Mouse (Mus musculus): ENCODE data around the gene Taf4. TPM values are rescaled to one million over a fixed set of nuclear protein-coding genes. Genes with fewer than 3 reads are reported as not detected.
A peak's percentile ranks its signal among the peaks of the same experiment; 100 is the strongest.

Taf4 gene
- polyA plus RNA-seq, 1 experiment from 2014 or later: 4.5 TPM

GRCm38 (mm10) chr2:179961420-179961819, 15.0 kb downstream of the Taf4 start:
- Histone ChIP-seq H3K9me3 (no peaks in the 10 kb centered on the region), H3K4me1 (replicated peaks) (peaks cover 46% of the 10 kb centered on the region), H3K27ac (no peak overlapping the region), H3K36me3 (no peaks in the 10 kb centered on the region), H3K4me3 (replicated peaks) (no peak overlapping the region), H3K9ac (replicated peaks) (no peak overlapping the region), H3K4me2 (replicated peaks) (no peak overlapping the region), H3K27me3 (no peaks in the 10 kb centered on the region)
- ATAC-seq: no peak
- WGBS: 86% methylated on average over 4 of the region's 4 CpGs

- Histone ChIP-seq H3K36me3 (no peaks in the 10 kb centered on the region), H3K4me2 (replicated peaks) (no peak overlapping the region), H3K27ac (no peak overlapping the region), H3K9me3 (no peaks in the 10 kb centered on the region), H3K4me3 (replicated peaks) (no peak overlapping the region), H3K27me3 (no peaks in the 10 kb centered on the region), H3K4me1 (replicated peaks) (peaks cover 41% of the 10 kb centered on the region), H3K9ac (replicated peaks) (0 out of 2 replicates have a peak overlapping the region, but pooled peaks have one; percentile 10)
- no peak for ATAC-seq
- WGBS: 92% methylated on average over 6 of the region's 6 CpGs
Observed at GRCm38 (mm10) chr2:179960327-179960726, 16.1 kb downstream of the Taf4 start.

GRCm38 (mm10) chr2:179959391-179959790, 17.1 kb downstream of the Taf4 start:
- no peak overlapping the region for H3K4me3 ChIP-seq (replicated peaks)
- WGBS: 44% methylated on average over 3 of the region's 3 CpGs
- H3K4me2 ChIP-seq (replicated peaks): no peak overlapping the region
- ATAC-seq: no peak
- H3K9ac ChIP-seq (replicated peaks): no peak overlapping the region
- no peaks in the 10 kb centered on the region for H3K27me3 ChIP-seq
- H3K9me3 ChIP-seq: no peaks in the 10 kb centered on the region
- no peak overlapping the region for H3K27ac ChIP-seq
- H3K36me3 ChIP-seq: no peaks in the 10 kb centered on the region
- H3K4me1 ChIP-seq (replicated peaks): peaks cover 41% of the 10 kb centered on the region

- 58% methylated on average over 14 of the region's 14 CpGs for WGBS
- Histone ChIP-seq H3K9ac (replicated peaks) (no peak overlapping the region), H3K27me3 (no peaks in the 10 kb centered on the region), H3K4me2 (replicated peaks) (no peak overlapping the region), H3K9me3 (no peaks in the 10 kb centered on the region), H3K4me1 (replicated peaks) (peaks cover 32% of the 10 kb centered on the region), H3K36me3 (no peaks in the 10 kb centered on the region), H3K27ac (no peak overlapping the region), H3K4me3 (replicated peaks) (no peak overlapping the region)
- no peak for ATAC-seq
Observed at GRCm38 (mm10) chr2:179951542-179952524, 24.6 kb downstream of the Taf4 start.

- Histone ChIP-seq H3K4me3 (replicated peaks) (no peak overlapping the region), H3K9ac (replicated peaks) (no peak overlapping the region), H3K27ac (no peak overlapping the region), H3K4me1 (replicated peaks) (peaks cover 57% of the 10 kb centered on the region), H3K4me2 (replicated peaks) (no peak overlapping the region), H3K36me3 (no peaks in the 10 kb centered on the region), H3K9me3 (no peaks in the 10 kb centered on the region), H3K27me3 (no peaks in the 10 kb centered on the region)
- WGBS: 90% methylated on average over 5 of the region's 5 CpGs
- ATAC-seq: no peak
Observed at GRCm38 (mm10) chr2:179948820-179949219, 27.6 kb downstream of the Taf4 start.

GRCm38 (mm10) chr2:179947607-179948006, 28.8 kb downstream of the Taf4 start:
- Histone ChIP-seq H3K9ac (replicated peaks) (0 out of 2 replicates have a peak overlapping the region, but pooled peaks have one; percentile 21), H3K36me3 (no peaks in the 10 kb centered on the region), H3K9me3 (no peaks in the 10 kb centered on the region), H3K4me2 (replicated peaks) (no peak overlapping the region), H3K27me3 (no peaks in the 10 kb centered on the region), H3K27ac (no peak overlapping the region), H3K4me1 (replicated peaks) (peaks cover 63% of the 10 kb centered on the region), H3K4me3 (replicated peaks) (no peak overlapping the region)
- WGBS: 67% methylated on average over 5 of the region's 5 CpGs
- no peak for ATAC-seq

GRCm38 (mm10) chr2:179946496-179946895, 29.9 kb downstream of the Taf4 start:
- WGBS: 83% methylated on average over 6 of the region's 6 CpGs
- Histone ChIP-seq H3K4me3 (replicated peaks) (no peak overlapping the region), H3K9me3 (no peaks in the 10 kb centered on the region), H3K36me3 (no peaks in the 10 kb centered on the region), H3K27me3 (no peaks in the 10 kb centered on the region), H3K9ac (replicated peaks) (no peak overlapping the region), H3K4me2 (replicated peaks) (no peak overlapping the region), H3K27ac (no peak overlapping the region), H3K4me1 (replicated peaks) (peaks cover 54% of the 10 kb centered on the region)
- no peak for ATAC-seq

- Histone ChIP-seq H3K4me2 (replicated peaks) (no peak overlapping the region), H3K27me3 (no peaks in the 10 kb centered on the region), H3K4me3 (replicated peaks) (no peak overlapping the region), H3K36me3 (no peaks in the 10 kb centered on the region), H3K27ac (peak overlapping the region; percentile 32; the same call in 1 of the 2 replicates), H3K9me3 (no peaks in the 10 kb centered on the region), H3K9ac (replicated peaks) (no peak overlapping the region), H3K4me1 (replicated peaks) (peaks cover 51% of the 10 kb centered on the region)
- WGBS: 34% methylated on average over 4 of the region's 4 CpGs
- 0 out of 2 replicates have a peak, but pooled peaks have one; percentile 15 for ATAC-seq
Observed at GRCm38 (mm10) chr2:179945051-179945450, 31.4 kb downstream of the Taf4 start.

- Histone ChIP-seq H3K9me3 (no peaks in the 10 kb centered on the region), H3K4me1 (replicated peaks) (peaks cover 35% of the 10 kb centered on the region), H3K36me3 (no peaks in the 10 kb centered on the region), H3K27ac (no peak overlapping the region), H3K4me2 (replicated peaks) (no peak overlapping the region), H3K4me3 (replicated peaks) (no peak overlapping the region), H3K27me3 (no peaks in the 10 kb centered on the region), H3K9ac (replicated peaks) (no peak overlapping the region)
- WGBS: 96% methylated on average over 1 of the region's 1 CpGs
- no peak for ATAC-seq
Observed at GRCm38 (mm10) chr2:179941696-179942095, 34.8 kb downstream of the Taf4 start.

- no peak overlapping the region for H3K27ac ChIP-seq
- 87% methylated on average over 4 of the region's 4 CpGs for WGBS
- no peak overlapping the region for H3K9ac ChIP-seq (replicated peaks)
- H3K4me2 ChIP-seq (replicated peaks): no peak overlapping the region
- peaks cover 33% of the 10 kb centered on the region for H3K36me3 ChIP-seq
- no peak for ATAC-seq
- no peaks in the 10 kb centered on the region for H3K9me3 ChIP-seq
- H3K27me3 ChIP-seq: no peaks in the 10 kb centered on the region
- H3K4me3 ChIP-seq (replicated peaks): no peak overlapping the region
- 0 out of 2 replicates have a peak, but pooled peaks cover 3% of the 10 kb centered on the region for H3K4me1 ChIP-seq (replicated peaks)
Observed at GRCm38 (mm10) chr2:179937091-179937490, 39.4 kb downstream of the Taf4 start.

GRCm38 (mm10) chr2:179934165-179934564, 42.3 kb downstream of the Taf4 start:
- Histone ChIP-seq H3K27ac (0 out of 2 replicates have a peak overlapping the region, but pooled peaks have one; percentile 11), H3K9ac (replicated peaks) (no peak overlapping the region; the same call in 1 of the 2 replicates), H3K27me3 (no peaks in the 10 kb centered on the region), H3K4me1 (replicated peaks) (no peaks in the 10 kb centered on the region), H3K4me2 (replicated peaks) (no peak overlapping the region), H3K4me3 (replicated peaks) (no peak overlapping the region), H3K9me3 (no peaks in the 10 kb centered on the region), H3K36me3 (peaks cover 62% of the 10 kb centered on the region)
- ATAC-seq: no peak
- WGBS: 89% methylated on average over 3 of the region's 3 CpGs

- H3K4me2 ChIP-seq (replicated peaks): no peak overlapping the region
- H3K9ac ChIP-seq (replicated peaks): no peak overlapping the region
- no peak overlapping the region for H3K4me3 ChIP-seq (replicated peaks)
- no peaks in the 10 kb centered on the region for H3K4me1 ChIP-seq (replicated peaks)
- H3K36me3 ChIP-seq: peaks cover 78% of the 10 kb centered on the region
- H3K9me3 ChIP-seq: no peaks in the 10 kb centered on the region
- no peaks in the 10 kb centered on the region for H3K27me3 ChIP-seq
- 94% methylated on average over 16 of the region's 16 CpGs for WGBS
- no peak for ATAC-seq
- H3K27ac ChIP-seq: no peak overlapping the region
Observed at GRCm38 (mm10) chr2:179931741-179932140, 44.7 kb downstream of the Taf4 start.
